Comparison of ENCODE assay signal across 9 mouse cellular contexts in the genomic region with DNA sequence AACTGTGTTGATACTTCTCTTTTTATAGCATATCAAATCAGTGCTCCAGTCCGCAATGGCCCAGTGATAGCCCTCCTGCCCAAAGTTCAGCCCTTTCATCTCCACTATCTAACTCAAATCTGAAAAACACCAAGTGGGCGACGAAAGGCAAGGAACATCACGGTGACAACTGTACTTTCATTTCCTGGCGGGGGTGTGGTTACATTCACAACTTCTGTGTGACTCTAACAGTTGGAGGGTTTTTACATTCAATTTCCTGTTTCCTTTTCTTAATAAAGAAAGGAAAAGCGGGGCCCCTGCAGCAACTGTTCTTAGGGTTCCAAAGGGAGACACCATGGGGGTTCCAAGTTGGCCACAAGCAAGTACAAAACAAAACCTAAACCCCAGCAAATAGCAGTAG. TPM values are rescaled to one million over a fixed set of nuclear protein-coding genes. Genes with fewer than 3 reads are reported as not detected.
DNase-seq lines count a peak whose midpoint lies in the region; ATAC-seq and TF ChIP-seq lines count a peak whose summit lies in the region.
"Had no signal": no experiment of that assay in that cellular context is flagged by ENCODE, and none has a peak within 500 bp of the region (broad histone marks: within the 10 kb centered on the region; RNA-seq: fewer than 3 reads in every experiment).

No protein-coding gene starts in this region.

- ATAC-seq in liver, embryonic 11.5 days (replicated peaks; ENCODE audit: low FRiP score): no peak
- peak; percentile 52 for ATAC-seq in neutrophil, adult 5-6 weeks (ENCODE audit: extremely low read depth, insufficient number of reproducible peaks, low FRiP score, poor library complexity, severe bottlenecking)
- ATAC-seq: hindbrain, postnatal 0 days had no signal

- no peak for TF ChIP-seq POLR2A in MEL (IDR thresholded peaks at IDR 0.05; ENCODE audit: control insufficient read depth in 1 of 2, insufficient read depth in 1 of 2, low read depth in 1 of 2, low read length in 2 of 2, poor library complexity in 1 of 2)

- H3K4me1 ChIP-seq in MEL (ENCODE audit: control insufficient read depth in 1 of 2, insufficient read depth in 2 of 2, low read length in 2 of 2): peaks cover 0 to 6% of the 10 kb centered on the region in 2 experiments; a peak in 1 of 4 replicates
- peaks cover 4% of the 10 kb centered on the region; the same call in 1 of the 2 replicates for H3K4me1 ChIP-seq in liver, embryonic 11.5 days (replicated peaks; ENCODE audit: control insufficient read depth, insufficient read depth, low read length)
- peaks cover 14% of the 10 kb centered on the region for H3K4me1 ChIP-seq in forebrain, embryonic 10.5 days

- no peak for TF ChIP-seq RAD21 in MEL (IDR thresholded peaks at IDR 0.05; ENCODE audit: low read depth, low read length)

- peaks cover 4 to 18% of the 10 kb centered on the region in 2 experiments; a peak in 3 of 4 replicates for H3K27me3 ChIP-seq in MEL (ENCODE audit: control insufficient read depth in 1 of 2, insufficient read depth in 2 of 2, low read length in 2 of 2)
- no peaks in the 10 kb centered on the region for H3K27me3 ChIP-seq in liver, embryonic 11.5 days (replicated peaks; ENCODE audit: control insufficient read depth, insufficient read depth, low read length)
- no peaks in the 10 kb centered on the region for H3K27me3 ChIP-seq in forebrain, embryonic 10.5 days (ENCODE audit: poor library complexity, severe bottlenecking)

- no peak overlapping the region; the same call in 1 of the 2 replicates for H3K9ac ChIP-seq in MEL (ENCODE audit: control insufficient read depth, low read depth, low read length, poor library complexity, severe bottlenecking)
- no peak overlapping the region for H3K9ac ChIP-seq in liver, embryonic 11.5 days (ENCODE audit: low read depth, low read length)

- 24% methylated on average over 6 of the region's 6 CpGs for WGBS in liver, embryonic 11.5 days
- whole genome bisulfite sequencing in forebrain, embryonic 10.5 days: 67% methylated on average over 6 of the region's 6 CpGs

- peak overlapping the region; percentile 48 to 58 for H3K4me3 ChIP-seq in MEL (ENCODE audit: control insufficient read depth in 1 of 2, insufficient read depth in 1 of 2, low read depth in 2 of 2, low read length in 2 of 2)
- no peak overlapping the region for H3K4me3 ChIP-seq in liver, embryonic 11.5 days (ENCODE audit: low read depth, low read length)
- no peak overlapping the region for H3K4me3 ChIP-seq in forebrain, embryonic 10.5 days

- H3K36me3 ChIP-seq in MEL (ENCODE audit: control insufficient read depth in 1 of 2, insufficient read depth in 2 of 2, low read length in 2 of 2): peaks cover 0 to 2% of the 10 kb centered on the region in 2 experiments; a peak in 1 of 4 replicates
- no peaks in the 10 kb centered on the region for H3K36me3 ChIP-seq in liver, embryonic 11.5 days (ENCODE audit: control insufficient read depth, insufficient read depth, low read length)
- H3K36me3 ChIP-seq in forebrain, embryonic 10.5 days (replicated peaks): no peaks in the 10 kb centered on the region

- DNase-seq in CD4-positive, CD25-positive, alpha-beta regulatory T cell, adult 2 months (ENCODE audit: low read depth, low spot score): peak; percentile 88
- peak; percentile 22 for DNase-seq in MEL (ENCODE audit: low read depth, low spot score)
- no peak for DNase-seq in liver, embryonic 11.5 days (ENCODE audit: low spot score)
- DNase-seq in forebrain, embryonic 10.5 days (ENCODE audit: extremely low spot score, low spot score): no peak
- DNase-seq in embryo, embryonic 10.5 days (ENCODE audit: low spot score): no peak
- DNase-seq in left cerebral cortex, adult 11 months (ENCODE audit: low spot score): no peak
- DNase-seq: adrenal gland, postnatal 10 days had no signal

- TF ChIP-seq CTCF in MEL (IDR thresholded peaks at IDR 0.05 in 2 of 3, conservative IDR thresholded peaks at IDR 0.05 in 1 of 3; ENCODE audit: control insufficient read depth in 1 of 3, insufficient read depth in 1 of 3, low read depth in 2 of 3, low read length in 3 of 3, poor library complexity in 1 of 3, severe bottlenecking in 1 of 3): no peak

- no peak overlapping the region for H3K27ac ChIP-seq in MEL (ENCODE audit: control insufficient read depth, low read depth, low read length)
- no peak overlapping the region for H3K27ac ChIP-seq in liver, embryonic 11.5 days (ENCODE audit: low read depth, low read length)
- H3K27ac ChIP-seq in forebrain, embryonic 10.5 days: no peak overlapping the region
- H3K27ac ChIP-seq: hindbrain, postnatal 0 days had no signal

- peak overlapping the region; percentile 31 for H3K4me2 ChIP-seq in liver, embryonic 11.5 days

- no peaks in the 10 kb centered on the region for H3K9me3 ChIP-seq in MEL (replicated peaks; ENCODE audit: insufficient read depth, low read length)
- no peaks in the 10 kb centered on the region for H3K9me3 ChIP-seq in liver, embryonic 11.5 days (ENCODE audit: control insufficient read depth, low read length)
- H3K9me3 ChIP-seq in forebrain, embryonic 10.5 days: no peaks in the 10 kb centered on the region

- TF ChIP-seq EP300 in MEL (IDR thresholded peaks at IDR 0.05; ENCODE audit: low read depth in 1 of 2, low read length in 2 of 2): no peak

- no peaks in the 10 kb centered on the region for H3K79me2 ChIP-seq in MEL (ENCODE audit: control insufficient read depth, insufficient read depth, low read length, poor library complexity)

TF ChIP-seq in MEL, 35 proteins besides CTCF, POLR2A, EP300 and RAD21:
- TF ChIP-seq KAT2A (conservative IDR thresholded peaks at IDR 0.05; ENCODE audit: low read depth, low read length): no peak
- TF ChIP-seq HCFC1 (IDR thresholded peaks at IDR 0.05; ENCODE audit: low read depth, low read length): no peak
- TF ChIP-seq POLR2AphosphoS5 (IDR thresholded peaks at IDR 0.05; ENCODE audit: borderline replicate concordance, low read depth, low read length): no peak
- TF ChIP-seq ZMIZ1 (IDR thresholded peaks at IDR 0.05; ENCODE audit: low read depth, low read length): no peak
- no peak for TF ChIP-seq CHD1 (IDR thresholded peaks at IDR 0.05; ENCODE audit: low read depth, low read length)
- no peak for TF ChIP-seq ZNF384 (IDR thresholded peaks at IDR 0.05; ENCODE audit: low read depth, low read length)
- no peak for TF ChIP-seq TBP (IDR thresholded peaks at IDR 0.05; ENCODE audit: low read depth, low read length)
- no peak for TF ChIP-seq TCF12 (IDR thresholded peaks at IDR 0.05; ENCODE audit: low read depth, low read length)
- TF ChIP-seq ZKSCAN1 (IDR thresholded peaks at IDR 0.05; ENCODE audit: low read depth, low read length): no peak
- TF ChIP-seq MXI1 (IDR thresholded peaks at IDR 0.05; ENCODE audit: low read depth, low read length): no peak
- TF ChIP-seq GATA1 (IDR thresholded peaks at IDR 0.05; ENCODE audit: low read depth, low read length): no peak
- TF ChIP-seq UBTF (IDR thresholded peaks at IDR 0.05; ENCODE audit: borderline replicate concordance, insufficient read depth, low read depth, low read length): no peak
- no peak for TF ChIP-seq SIN3A (IDR thresholded peaks at IDR 0.05; ENCODE audit: low read length)
- no peak for TF ChIP-seq ELF1 (IDR thresholded peaks at IDR 0.05; ENCODE audit: low read depth, low read length)
- no peak for TF ChIP-seq MYB (IDR thresholded peaks at IDR 0.05; ENCODE audit: low read depth, low read length)
- TF ChIP-seq MYC (IDR thresholded peaks at IDR 0.05; ENCODE audit: low read depth, low read length): no peak
- TF ChIP-seq POLR2AphosphoS2 (IDR thresholded peaks at IDR 0.05; ENCODE audit: low read length): no peak
- TF ChIP-seq MAX (IDR thresholded peaks at IDR 0.05; ENCODE audit: low read length): no peak

RNA-seq across cellular contexts. Expression of a gene that starts 29.0 kb away (rescaled TPM):
- total RNA-seq in MEL (2012; rRNA removed): 0.56 and 1.4 TPM in 2 replicates
- polyA plus RNA-seq in MEL (2012; ENCODE audit: insufficient read depth in 1 of 2, insufficient read length in 2 of 2, low read depth in 1 of 2, low replicate concordance in 2 of 2, missing spikeins in 1 of 2): under 1 TPM in 1 of 2 experiments, not detected in 1; 0.81 TPM
- polyA plus RNA-seq in liver, embryonic 11.5 days (2014; fragmentation: Nextera tagmentation; extraction: Ambion mirVana): 1.3 and 1.6 TPM in 2 replicates
- 1,256 and 1,280 TPM in 2 replicates for total RNA-seq in neutrophil, adult 5-6 weeks (2017)
- polyA plus RNA-seq in forebrain, embryonic 10.5 days (2016; fragmentation: Nextera tagmentation; extraction: Ambion mirVana): 0.34 and 1.2 TPM in 2 replicates

Comparison
In these comparisons a context has a peak if more than half of its experiments do, and no peak if none do; other contexts are left out.
1. DNase-seq: peak in CD4-positive, CD25-positive, alpha-beta regulatory T cell, adult 2 months (single experiment) and MEL (single experiment); none in liver, embryonic 11.5 days (single experiment), forebrain, embryonic 10.5 days (single experiment), embryo, embryonic 10.5 days (single experiment) and left cerebral cortex, adult 11 months (single experiment).
2. H3K4me3 ChIP-seq: peak in MEL (2 of 2); none in liver, embryonic 11.5 days (single experiment) and forebrain, embryonic 10.5 days (single experiment).